Mouse (Mus musculus) ovary, adult 2 months (tissue): Measurements from ENCODE around the gene Psma2. TPM values are rescaled to one million over a fixed set of nuclear protein-coding genes. Genes with fewer than 3 reads are reported as not detected.

ENCODE experiments used
- polyA plus RNA-seq: library from polyadenylated mRNA; depleted of rRNA; stranded (reverse); fragments of >200 nt; gene quantifications from 2 replicates; pipeline ENCODE4 v1.2.3, GENCODE M21; 2012; rRNA removed

Psma2 gene
- 30.7 and 46.3 TPM in 2 replicates for polyA plus RNA-seq

GRCm38 (mm10) chr13:14612926-14613529 is at the start of gene Psma2, which contains the start of gene Mrpl32:
Gene Psma2 (plus strand): TSS chr13:14613240.
Gene Mrpl32 (minus strand): TSS chr13:14613165.

GRCm38 (mm10) chr13:14629726-14630641 is 16.9 kb downstream of the Psma2 start, which contains the start of gene AW209491:
Gene AW209491 (plus strand): TSS chr13:14630154.

Other genes with a start within 250 kb of the Psma2 start
- 0.14 TPM in 1 of 2 replicates, not detected in the other for gene Hecw1, start 90.0 kb upstream of the Psma2 start, polyA plus RNA-seq
- gene Mrpl32, start 75 bp upstream of the Psma2 start, polyA plus RNA-seq: 4.5 and 5.8 TPM in 2 replicates
- 3.9 and 5.2 TPM in 2 replicates for gene AW209491, start 16.9 kb downstream of the Psma2 start, polyA plus RNA-seq